Mouse (Mus musculus): ENCODE results near the gene Brd2.

DNA sequence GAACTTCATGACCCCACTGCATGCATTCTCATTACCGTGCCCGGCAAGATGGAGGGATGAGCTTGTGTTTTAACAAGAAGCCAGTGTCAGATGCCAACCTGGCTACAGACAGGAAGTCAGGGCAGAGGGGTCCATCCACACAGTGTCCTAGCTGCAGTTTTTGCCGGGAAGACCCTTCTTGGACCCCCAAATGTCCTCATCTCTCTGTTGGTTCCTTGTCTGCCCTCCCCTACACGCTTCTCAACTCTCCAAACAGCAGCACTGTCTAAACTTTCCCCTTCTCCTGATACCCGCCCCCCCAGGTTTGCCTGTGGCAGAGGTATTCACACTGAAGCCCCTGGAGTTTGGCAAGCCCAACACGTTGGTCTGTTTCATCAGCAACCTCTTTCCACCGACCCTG lies 15.2 kb upstream of the Brd2 start:
- TF ChIP-seq CTCF (IDR thresholded peaks at IDR 0.05; ENCODE audit: borderline replicate concordance, insufficient read depth, low read length): no peak
- TF ChIP-seq POLR2A (IDR thresholded peaks at IDR 0.05; ENCODE audit: low read depth, low read length): no peak

All from embryonic fibroblast, embryonic 13.5 days (primary cell).